Mouse (Mus musculus): Measurements from ENCODE around the gene Gm6268. TPM values are rescaled to one million over a fixed set of nuclear protein-coding genes. Genes with fewer than 3 reads are reported as not detected.

Gm6268 gene
- polyA plus RNA-seq, 1 experiment from 2014 or later: not detected

Small RNA genes lying within 50 kb of the gene (microRNA-seq; reads per million reads assigned to microRNA genes)
- gene Gm44485: not detected

Other genes starting within 250 kb of the Gm6268 start
- 2.0 and 2.5 TPM in 2 replicates for gene Zcchc12, start 205.4 kb upstream of the Gm6268 start, polyA plus RNA-seq (2015; fragmentation: Nextera tagmentation; extraction: Ambion mirVana)
- gene Lonrf3, start 72.9 kb upstream of the Gm6268 start, polyA plus RNA-seq (2015; fragmentation: Nextera tagmentation; extraction: Ambion mirVana): 0.69 and 1.2 TPM in 2 replicates
- gene Gm14569, start 90.5 kb downstream of the Gm6268 start, polyA plus RNA-seq (2015; fragmentation: Nextera tagmentation; extraction: Ambion mirVana): 0.04 TPM in 1 of 2 replicates, not detected in the other
- gene Pgrmc1, start 196.9 kb downstream of the Gm6268 start, polyA plus RNA-seq (2015; fragmentation: Nextera tagmentation; extraction: Ambion mirVana): 233 and 239 TPM in 2 replicates
- gene Akap17b, start 244.1 kb downstream of the Gm6268 start, polyA plus RNA-seq (2015; fragmentation: Nextera tagmentation; extraction: Ambion mirVana): 2.9 TPM in 2 replicates